Mouse (Mus musculus): ENCODE data around the gene Vmn1r219.
"Not testable (repeated sequence)": the region's sequence is repeated elsewhere in the genome, so short reads cannot be mapped to it uniquely, and the experiment has no call there.

The Vmn1r219 gene

GRCm38 (mm10) chr13:23159012-23159411 is at the start of gene Vmn1r219:
TSS of gene Vmn1r219 (plus strand) at chr13:23159312.
- no peak for DNase-seq (ENCODE audit: low spot score)

GRCm38 (mm10) chr13:23118126-23118525 is 41.0 kb upstream of the Vmn1r219 start, which contains the start of gene Vmn1r217:
TSS of gene Vmn1r217 (minus strand) at chr13:23118226.
- not testable (repeated sequence) for DNase-seq (ENCODE audit: low spot score)

- DNase-seq (ENCODE audit: low spot score) = no peak
Observed at GRCm38 (mm10) chr13:23120611-23121010, 38.5 kb upstream of the Vmn1r219 start.

- no peak for DNase-seq (ENCODE audit: low spot score)
Observed at GRCm38 (mm10) chr13:23133099-23133498, 26.0 kb upstream of the Vmn1r219 start, which contains the start of gene Vmn1r218. TSS of gene Vmn1r218 (plus strand) at chr13:23133155.

- no peak for DNase-seq (ENCODE audit: low spot score)
Observed at GRCm38 (mm10) chr13:23133501-23133900, 25.6 kb upstream of the Vmn1r219 start.

GRCm38 (mm10) chr13:23138880-23139279 is 20.2 kb upstream of the Vmn1r219 start:
- DNase-seq (ENCODE audit: low spot score) = no peak

GRCm38 (mm10) chr13:23157848-23158247 is 1.3 kb upstream of the Vmn1r219 start:
- no peak for DNase-seq (ENCODE audit: low spot score)

- not testable (repeated sequence) for DNase-seq (ENCODE audit: low spot score)
Observed at GRCm38 (mm10) chr13:23166471-23166870, 7.4 kb downstream of the Vmn1r219 start.

- DNase-seq (ENCODE audit: low spot score) = no peak
Observed at GRCm38 (mm10) chr13:23187875-23188274, 28.8 kb downstream of the Vmn1r219 start, which contains the start of gene Vmn1r220. TSS of gene Vmn1r220 (minus strand) at chr13:23187975.

GRCm38 (mm10) chr13:23203885-23204284 is 44.8 kb downstream of the Vmn1r219 start:
- DNase-seq (ENCODE audit: low spot score) = not testable (repeated sequence)

- DNase-seq (ENCODE audit: low spot score) = not testable (repeated sequence)
Observed at GRCm38 (mm10) chr13:23213827-23214226, 54.7 kb downstream of the Vmn1r219 start, which contains the start of gene Vmn1r221. TSS of gene Vmn1r221 (plus strand) at chr13:23214127.

All from MN1 (cell line).